Mouse (Mus musculus) limb, embryonic 14.5 days (tissue): ENCODE data around the gene Cela3b. TPM values are rescaled to one million over a fixed set of nuclear protein-coding genes. Genes with fewer than 3 reads are reported as not detected.

Experiments used
- ATAC-seq: fragments of 200-750 bp; cut with Nextera tagmentation; 2 replicates; pipeline ENCODE4 v1.8.0; 2017; ENCODE audit warnings: low read depth, moderate number of reproducible peaks, moderate TSS enrichment; ENCODE audit not compliant: low FRiP score
- DNase-seq: peaks from one replicate; pipeline ENCODE4 v3.0.0-alpha.2; 2015; ENCODE audit warnings: low spot score
- H3K27ac ChIP-seq: fragments of 300-500 bp; sonication (generic); replicated peaks from 2 replicates; pipeline ENCODE4 v1.5.1; 2014; ENCODE audit warnings: low read depth, mild to moderate bottlenecking, low read length, moderate library complexity, mixed read lengths
- H3K27me3 ChIP-seq: fragments of 300-500 bp; sonication (generic); 2 replicates; pipeline ENCODE4 v1.6.1; 2014; ENCODE audit warnings: low read length, mixed read lengths; ENCODE audit not compliant: control insufficient read depth, insufficient read depth
- H3K36me3 ChIP-seq: fragments of 300-500 bp; sonication (generic); 2 replicates; pipeline ENCODE4 v1.6.1; 2014; ENCODE audit warnings: mild to moderate bottlenecking, low read length, moderate library complexity, mixed read lengths; ENCODE audit not compliant: control insufficient read depth, insufficient read depth
- H3K4me1 ChIP-seq: fragments of 300-500 bp; sonication (generic); 2 replicates; pipeline ENCODE4 v1.6.1; 2014; ENCODE audit warnings: antibody characterized with exemption, low read length, mixed read lengths; ENCODE audit not compliant: control insufficient read depth, insufficient read depth
- H3K4me2 ChIP-seq: fragments of 300-500 bp; sonication (generic); replicated peaks from 2 replicates; pipeline ENCODE4 v1.6.1; 2014; ENCODE audit warnings: low read depth, mild to moderate bottlenecking, low read length, moderate library complexity; ENCODE audit not compliant: severe bottlenecking
- H3K4me3 ChIP-seq: fragments of 300-500 bp; sonication (generic); replicated peaks from 2 replicates; pipeline ENCODE4 v1.5.1; 2014; ENCODE audit warnings: low read length
- H3K9ac ChIP-seq: fragments of 300-500 bp; sonication (generic); 2 replicates; pipeline ENCODE4 v1.6.1; 2014; ENCODE audit warnings: mild to moderate bottlenecking, low read depth, low read length, moderate library complexity; ENCODE audit not compliant: severe bottlenecking
- H3K9me3 ChIP-seq: fragments of 300-500 bp; sonication (generic); 2 replicates; pipeline ENCODE4 v1.6.1; 2016; ENCODE audit warnings: low read length; ENCODE audit not compliant: control insufficient read depth
- POLR2A ChIP-seq: fragments of 200-500 bp; IDR thresholded peaks from 2 replicates; pipeline ENCODE4 v1.8.0; 2012; ENCODE audit warnings: inconsistent platforms, mild to moderate bottlenecking, moderate library complexity, borderline replicate concordance; ENCODE audit not compliant: insufficient read depth, insufficient read length; ENCODE audit errors: extremely low read depth
- WGBS: fragments of 180-500 bp; shearing (Covaris S2); extraction: QIAGEN DNeasy Blood & Tissue Kit; methylation state at CpG from one replicate; pipeline ENCODE4 v1.1.7; 2014; 5-methylcytosine and 5-hydroxymethylcytosine counted together
- polyA plus RNA-seq, 2 experiments: library from polyadenylated mRNA; depleted of rRNA in 1 of 2; stranded (reverse) in 1 of 2; unstranded in 1 of 2; fragments of >200 nt; fragmentation: Nextera tagmentation in 1 of 2; extraction: Ambion mirVana in 1 of 2; gene quantifications; 2 replicates each; pipeline versions ENCODE4 v1.2.1 to v1.2.3; 2012 to 2014

Gene Cela3b
- polyA plus RNA-seq, 2 experiments = 0.28 to 0.29 TPM

DNA sequence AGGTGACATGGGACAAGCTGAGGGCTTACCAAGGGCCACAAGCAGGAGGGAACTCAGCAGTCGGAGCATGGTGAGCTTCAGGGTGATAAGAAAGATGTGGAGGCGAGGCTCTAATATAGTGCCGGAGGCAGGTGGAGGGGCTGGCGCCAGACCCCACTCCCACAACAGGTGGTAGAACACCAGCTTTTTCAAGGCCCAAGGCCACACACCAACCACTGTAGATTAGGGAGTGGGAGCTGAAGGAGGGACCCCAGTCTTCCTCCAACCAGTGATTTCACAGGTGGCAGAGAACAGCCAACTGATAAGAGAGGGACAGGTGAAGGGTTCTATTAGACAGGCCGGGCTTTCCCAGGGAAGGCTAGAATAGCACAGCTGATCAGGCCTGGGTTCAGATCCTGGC is 20.6 kb downstream of the Cela3b start, which contains the start of gene Cela3a:
Cela3a (minus strand) TSS at position 101 of the 400 bp plus-strand sequence.
- Histone ChIP-seq H3K4me3 (no peak within 1 kb of the TSS), H3K27ac (no peak within 1 kb of the TSS), H3K4me1 (no peaks in the 10 kb centered on the region), H3K36me3 (no peaks in the 10 kb centered on the region), H3K4me2 (no peak within 1 kb of the TSS), H3K9me3 (no peaks in the 10 kb centered on the region), H3K9ac (no peak within 1 kb of the TSS), H3K27me3 (no peaks in the 10 kb centered on the region)
- DNase-seq = no peak
- no peak for TF ChIP-seq POLR2A
- ATAC-seq = no peak
- 72% methylated on average over 5 of the region's 5 CpGs for WGBS

DNA sequence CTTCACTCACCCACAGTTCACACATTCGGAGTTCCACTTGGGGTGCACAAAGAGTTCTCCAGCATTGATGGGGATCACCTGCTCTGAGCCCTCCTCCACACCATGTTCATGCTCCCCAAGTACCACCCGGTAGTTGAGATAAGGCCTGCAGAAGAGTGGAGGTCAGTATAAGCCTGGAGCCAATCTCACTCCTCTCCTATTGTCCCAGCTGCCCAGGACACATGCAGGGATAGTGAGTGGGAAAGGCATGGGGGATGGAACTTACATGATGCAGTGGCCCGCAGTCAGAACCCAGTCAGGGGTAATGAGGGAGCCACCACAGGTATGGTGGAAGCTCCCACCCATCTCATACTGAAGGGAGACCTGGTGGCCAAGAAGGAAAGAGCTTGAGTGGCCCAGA is 24.8 kb downstream of the Cela3b start:
- H3K4me2 ChIP-seq = no peak overlapping the region
- H3K27ac ChIP-seq = no peak overlapping the region
- ATAC-seq (no peak), DNase-seq (no peak)
- H3K27me3 ChIP-seq = no peaks in the 10 kb centered on the region
- H3K4me1 ChIP-seq = no peaks in the 10 kb centered on the region
- no peaks in the 10 kb centered on the region for H3K36me3 ChIP-seq
- TF ChIP-seq POLR2A = no peak
- no peak overlapping the region for H3K9ac ChIP-seq
- no peaks in the 10 kb centered on the region for H3K9me3 ChIP-seq
- 90% methylated on average over 3 of the region's 3 CpGs for WGBS
- no peak overlapping the region for H3K4me3 ChIP-seq

DNA sequence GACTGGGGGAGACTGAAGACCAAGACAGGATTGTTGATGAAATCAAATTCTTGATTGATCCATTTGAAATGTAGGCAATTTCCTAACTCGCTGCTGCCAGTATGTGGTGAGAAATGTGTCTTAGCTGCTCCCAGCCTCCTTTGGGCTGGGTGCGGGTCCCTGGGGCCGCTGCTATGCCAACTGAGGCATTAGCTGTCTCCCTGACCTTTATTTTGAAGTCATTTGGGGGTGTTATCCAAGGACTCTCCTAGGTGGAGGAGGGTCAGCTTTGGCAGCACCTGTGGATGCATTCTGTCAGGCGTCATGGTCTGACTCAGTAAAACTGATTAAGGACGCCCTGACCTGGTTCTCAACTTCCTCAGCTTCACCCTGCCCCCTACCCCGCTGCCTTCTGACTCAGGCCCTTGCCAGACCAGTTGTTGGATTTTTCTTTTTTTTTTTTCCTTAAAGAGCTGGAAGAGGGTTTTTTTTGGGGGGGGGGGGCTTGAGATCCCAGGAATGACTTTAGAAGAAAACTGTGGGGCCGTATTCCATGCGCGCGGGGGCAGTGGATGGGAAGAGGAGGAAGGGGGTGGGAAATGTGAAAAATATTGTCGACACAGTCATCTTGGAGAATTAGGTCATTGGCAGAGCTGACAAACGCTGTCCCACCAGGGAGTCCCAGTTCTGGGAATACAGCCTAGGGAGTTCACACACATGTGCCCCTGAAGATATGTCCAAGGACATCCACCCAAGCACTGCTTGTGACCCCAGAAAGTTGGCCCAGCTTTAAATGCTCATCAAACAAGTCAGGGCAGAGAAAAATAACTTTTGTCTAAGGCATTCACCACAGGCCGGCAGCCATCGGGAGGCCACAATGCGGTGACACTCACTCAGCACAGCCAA is 33.5 kb downstream of the Cela3b start:
- TF ChIP-seq POLR2A = no peak
- Histone ChIP-seq H3K27me3 (no peaks in the 10 kb centered on the region), H3K4me1 (no peaks in the 10 kb centered on the region), H3K9ac (no peak overlapping the region), H3K27ac (no peak overlapping the region), H3K4me3 (no peak overlapping the region), H3K9me3 (no peaks in the 10 kb centered on the region), H3K36me3 (no peaks in the 10 kb centered on the region), H3K4me2 (no peak overlapping the region)
- 76% methylated on average over 15 of the region's 15 CpGs for WGBS
- ATAC-seq = no peak
- no peak for DNase-seq

DNA sequence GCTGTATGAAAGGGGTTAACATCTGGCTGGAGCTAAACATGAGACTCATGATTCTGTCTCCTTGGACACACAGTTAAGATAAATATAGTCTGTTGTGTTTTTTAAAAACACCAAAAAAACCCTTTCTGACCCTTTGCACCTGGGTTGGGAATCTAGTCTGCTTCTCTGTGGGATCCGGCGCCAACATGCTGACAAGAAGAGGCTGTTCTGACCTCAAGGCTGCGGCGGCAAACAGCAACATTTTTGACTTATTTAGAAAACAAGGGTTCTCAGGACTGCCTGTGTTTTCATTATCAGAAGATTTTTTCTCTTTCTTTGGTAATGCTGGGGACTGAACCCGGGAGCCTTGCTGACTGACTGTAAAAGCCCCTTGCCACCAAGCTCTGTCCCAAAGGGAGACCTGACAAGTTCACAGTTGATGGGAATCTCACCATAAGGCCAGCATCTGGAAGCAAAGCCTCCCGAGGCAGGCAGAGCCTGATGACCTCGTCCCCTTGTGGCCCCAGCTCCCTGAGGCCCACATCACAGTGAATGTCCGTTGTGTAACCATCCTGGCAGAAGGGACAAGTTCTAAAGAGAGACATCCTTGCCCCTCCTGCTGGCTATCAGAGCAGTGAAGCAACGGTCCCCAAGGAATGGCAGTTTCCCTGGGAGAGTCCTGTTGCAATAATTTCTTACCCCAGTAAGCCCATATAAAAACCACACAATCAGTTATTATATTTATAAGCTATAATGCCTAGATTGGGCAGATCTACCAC is 36.8 kb downstream of the Cela3b start:
- no peak for TF ChIP-seq POLR2A
- Histone ChIP-seq H3K27ac (no peak overlapping the region), H3K36me3 (no peaks in the 10 kb centered on the region), H3K4me3 (no peak overlapping the region), H3K4me1 (peaks cover 7% of the 10 kb centered on the region), H3K9me3 (no peaks in the 10 kb centered on the region), H3K9ac (no peak overlapping the region), H3K4me2 (no peak overlapping the region), H3K27me3 (no peaks in the 10 kb centered on the region)
- no peak for ATAC-seq
- 70% methylated on average over 9 of the region's 9 CpGs for WGBS
- DNase-seq = no peak

DNA sequence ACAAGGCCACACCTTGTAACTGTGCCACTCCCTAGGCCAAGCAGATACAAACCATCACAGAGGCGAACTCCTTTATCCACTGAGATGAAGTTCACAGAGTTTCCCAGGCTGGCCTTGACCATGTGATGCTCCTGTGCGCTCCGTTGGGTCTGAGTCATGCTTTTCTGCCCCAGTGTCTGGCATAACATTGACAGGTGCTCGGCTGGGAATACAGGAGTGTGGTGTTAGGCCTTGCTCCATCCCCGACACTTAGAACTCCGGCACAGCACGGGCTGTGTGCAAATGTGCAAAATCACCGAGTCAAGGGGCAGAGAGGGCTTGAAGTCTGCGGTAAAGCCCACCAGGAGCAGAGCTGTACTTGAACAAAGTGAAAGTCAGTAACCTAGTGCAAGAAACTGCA is 37.5 kb downstream of the Cela3b start:
- no peak overlapping the region for H3K9ac ChIP-seq
- H3K36me3 ChIP-seq = no peaks in the 10 kb centered on the region
- peaks cover 7% of the 10 kb centered on the region for H3K4me1 ChIP-seq
- no peak for TF ChIP-seq POLR2A
- H3K9me3 ChIP-seq = no peaks in the 10 kb centered on the region
- ATAC-seq (no peak), DNase-seq (no peak)
- 87% methylated on average over 9 of the region's 9 CpGs for WGBS
- H3K27me3 ChIP-seq = no peaks in the 10 kb centered on the region
- no peak overlapping the region for H3K4me3 ChIP-seq
- H3K27ac ChIP-seq = no peak overlapping the region
- no peak overlapping the region for H3K4me2 ChIP-seq
